Mouse (Mus musculus) ovary, postnatal 36 days (tissue): ENCODE data around the gene Sergef.

ENCODE experiments used
- DNase-seq: peaks from one replicate; pipeline ENCODE4 v3.0.0; 2022; ENCODE audit warnings: low spot score, mixed read lengths

Gene Sergef

GRCm38 (mm10) chr7:46501458-46501857 is 138.1 kb downstream of the Sergef start:
- no peak for DNase-seq

GRCm38 (mm10) chr7:46499561-46499960 is 140.0 kb downstream of the Sergef start:
- no peak for DNase-seq

- no peak for DNase-seq
Observed at GRCm38 (mm10) chr7:46492134-46492678, 147.4 kb downstream of the Sergef start.

- no peak for DNase-seq
Observed at GRCm38 (mm10) chr7:46487354-46487753, 152.3 kb downstream of the Sergef start.

GRCm38 (mm10) chr7:46486761-46487160 is 152.8 kb downstream of the Sergef start:
- no peak for DNase-seq

GRCm38 (mm10) chr7:46484223-46484622 is 155.4 kb downstream of the Sergef start:
- DNase-seq = no peak

GRCm38 (mm10) chr7:46483050-46483449 is 156.6 kb downstream of the Sergef start:
- DNase-seq = no peak

- DNase-seq = no peak
Observed at GRCm38 (mm10) chr7:46482099-46482531, 157.5 kb downstream of the Sergef start.

GRCm38 (mm10) chr7:46479793-46480192 is 159.8 kb downstream of the Sergef start:
- DNase-seq = no peak

- no peak for DNase-seq
Observed at GRCm38 (mm10) chr7:46477456-46477855, 162.2 kb downstream of the Sergef start.

- DNase-seq = no peak
Observed at GRCm38 (mm10) chr7:46475464-46475863, 164.1 kb downstream of the Sergef start.

- DNase-seq = no peak
Observed at GRCm38 (mm10) chr7:46473141-46473540, 166.5 kb downstream of the Sergef start.

GRCm38 (mm10) chr7:46471054-46471737 is 168.4 kb downstream of the Sergef start:
- no peak for DNase-seq

GRCm38 (mm10) chr7:46469542-46469941 is 170.1 kb downstream of the Sergef start:
- no peak for DNase-seq

- no peak for DNase-seq
Observed at GRCm38 (mm10) chr7:46466422-46466981, 173.1 kb downstream of the Sergef start.

GRCm38 (mm10) chr7:46463136-46463535 is 176.5 kb downstream of the Sergef start:
- no peak for DNase-seq

- DNase-seq = no peak
Observed at GRCm38 (mm10) chr7:46462287-46462686, 177.3 kb downstream of the Sergef start.

- DNase-seq = no peak
Observed at GRCm38 (mm10) chr7:46459605-46460245, 179.9 kb downstream of the Sergef start.

- no peak for DNase-seq
Observed at GRCm38 (mm10) chr7:46459200-46459599, 180.4 kb downstream of the Sergef start.

- DNase-seq = no peak
Observed at GRCm38 (mm10) chr7:46457889-46458288, 181.7 kb downstream of the Sergef start.

GRCm38 (mm10) chr7:46453930-46454679 is 185.5 kb downstream of the Sergef start:
- DNase-seq = no peak

GRCm38 (mm10) chr7:46448922-46449645 is 190.5 kb downstream of the Sergef start:
- no peak for DNase-seq
